Mouse (Mus musculus): ENCODE data around the gene Ttc39a. TPM values are rescaled to one million over a fixed set of nuclear protein-coding genes. Genes with fewer than 3 reads are reported as not detected.

The Ttc39a gene
- polyA plus RNA-seq, 1 experiment from 2014 or later: 10.8 TPM

GRCm38 (mm10) chr4:109456821-109457220, 50.4 kb downstream of the Ttc39a start:
- H3K36me3 ChIP-seq (ENCODE audit: control insufficient read depth, insufficient read depth, low read length): no peaks in the 10 kb centered on the region; the same call in 1 of the 2 replicates
- no peak overlapping the region for H3K27ac ChIP-seq (ENCODE audit: low read depth, low read length)
- no peaks in the 10 kb centered on the region for H3K9me3 ChIP-seq (replicated peaks; ENCODE audit: control insufficient read depth, low read length)
- peaks cover 9% of the 10 kb centered on the region; the same call in 1 of the 2 replicates for H3K4me1 ChIP-seq (ENCODE audit: control insufficient read depth, insufficient read depth, low read length)
- no peak overlapping the region for H3K4me3 ChIP-seq (ENCODE audit: low read depth, low read length)
- H3K4me2 ChIP-seq: no peak overlapping the region
- WGBS (ENCODE audit: insufficient replicate concordance): 90% methylated on average over 6 of the region's 6 CpGs
- no peaks in the 10 kb centered on the region for H3K27me3 ChIP-seq (ENCODE audit: control insufficient read depth, insufficient read depth, low read length)
- ATAC-seq (replicated peaks; ENCODE audit: insufficient number of reproducible peaks, low FRiP score, low TSS enrichment): no peak
- H3K9ac ChIP-seq (ENCODE audit: low read depth, low read length): no peak overlapping the region

GRCm38 (mm10) chr4:109460421-109461179, 54.2 kb downstream of the Ttc39a start:
- H3K4me2 ChIP-seq: peak overlapping the region; percentile 25; the same call in 1 of the 2 replicates
- H3K4me3 ChIP-seq (ENCODE audit: low read depth, low read length): no peak overlapping the region
- no peaks in the 10 kb centered on the region for H3K9me3 ChIP-seq (replicated peaks; ENCODE audit: control insufficient read depth, low read length)
- ATAC-seq (replicated peaks; ENCODE audit: insufficient number of reproducible peaks, low FRiP score, low TSS enrichment): peak; percentile 49; the same call in 1 of the 2 replicates
- H3K4me1 ChIP-seq (ENCODE audit: control insufficient read depth, insufficient read depth, low read length): peaks cover 9% of the 10 kb centered on the region; the same call in 1 of the 2 replicates
- H3K36me3 ChIP-seq (ENCODE audit: control insufficient read depth, insufficient read depth, low read length): no peaks in the 10 kb centered on the region; the same call in 1 of the 2 replicates
- H3K9ac ChIP-seq (ENCODE audit: low read depth, low read length): peak overlapping the region; percentile 39; the same call in 1 of the 2 replicates
- no peaks in the 10 kb centered on the region for H3K27me3 ChIP-seq (ENCODE audit: control insufficient read depth, insufficient read depth, low read length)
- H3K27ac ChIP-seq (ENCODE audit: low read depth, low read length): peak overlapping the region; percentile 73
- WGBS (ENCODE audit: insufficient replicate concordance): 56% methylated on average over 3 of the region's 3 CpGs

GRCm38 (mm10) chr4:109463892-109464291, 57.5 kb downstream of the Ttc39a start:
- peaks cover 9% of the 10 kb centered on the region; the same call in 1 of the 2 replicates for H3K4me1 ChIP-seq (ENCODE audit: control insufficient read depth, insufficient read depth, low read length)
- no peaks in the 10 kb centered on the region for H3K36me3 ChIP-seq (ENCODE audit: control insufficient read depth, insufficient read depth, low read length)
- no peak overlapping the region for H3K4me3 ChIP-seq (ENCODE audit: low read depth, low read length)
- no peak overlapping the region for H3K4me2 ChIP-seq
- no peak overlapping the region for H3K27ac ChIP-seq (ENCODE audit: low read depth, low read length)
- no peak for ATAC-seq (replicated peaks; ENCODE audit: insufficient number of reproducible peaks, low FRiP score, low TSS enrichment)
- no peaks in the 10 kb centered on the region for H3K27me3 ChIP-seq (ENCODE audit: control insufficient read depth, insufficient read depth, low read length)
- no peaks in the 10 kb centered on the region for H3K9me3 ChIP-seq (replicated peaks; ENCODE audit: control insufficient read depth, low read length)
- H3K9ac ChIP-seq (ENCODE audit: low read depth, low read length): no peak overlapping the region

GRCm38 (mm10) chr4:109467687-109468086, 61.3 kb downstream of the Ttc39a start:
- no peak for ATAC-seq (replicated peaks; ENCODE audit: insufficient number of reproducible peaks, low FRiP score, low TSS enrichment)
- Histone ChIP-seq H3K27ac (ENCODE audit: low read depth, low read length) (no peak overlapping the region), H3K9ac (ENCODE audit: low read depth, low read length) (no peak overlapping the region), H3K4me1 (ENCODE audit: control insufficient read depth, insufficient read depth, low read length) (no peaks in the 10 kb centered on the region), H3K36me3 (ENCODE audit: control insufficient read depth, insufficient read depth, low read length) (0 out of 2 replicates have a peak, but pooled peaks cover 4% of the 10 kb centered on the region), H3K4me2 (no peak overlapping the region), H3K27me3 (ENCODE audit: control insufficient read depth, insufficient read depth, low read length) (no peaks in the 10 kb centered on the region), H3K9me3 (replicated peaks; ENCODE audit: control insufficient read depth, low read length) (no peaks in the 10 kb centered on the region), H3K4me3 (ENCODE audit: low read depth, low read length) (no peak overlapping the region)

GRCm38 (mm10) chr4:109471606-109472005, 65.2 kb downstream of the Ttc39a start:
- Histone ChIP-seq H3K27ac (ENCODE audit: low read depth, low read length) (no peak overlapping the region), H3K27me3 (ENCODE audit: control insufficient read depth, insufficient read depth, low read length) (no peaks in the 10 kb centered on the region), H3K36me3 (ENCODE audit: control insufficient read depth, insufficient read depth, low read length) (0 out of 2 replicates have a peak, but pooled peaks cover 4% of the 10 kb centered on the region), H3K9ac (ENCODE audit: low read depth, low read length) (no peak overlapping the region), H3K9me3 (replicated peaks; ENCODE audit: control insufficient read depth, low read length) (no peaks in the 10 kb centered on the region), H3K4me3 (ENCODE audit: low read depth, low read length) (no peak overlapping the region), H3K4me2 (no peak overlapping the region), H3K4me1 (ENCODE audit: control insufficient read depth, insufficient read depth, low read length) (peaks cover 5% of the 10 kb centered on the region; the same call in 1 of the 2 replicates)
- ATAC-seq (replicated peaks; ENCODE audit: insufficient number of reproducible peaks, low FRiP score, low TSS enrichment): no peak

- 85% methylated on average over 3 of the region's 3 CpGs for WGBS (ENCODE audit: insufficient replicate concordance)
- no peak for ATAC-seq (replicated peaks; ENCODE audit: insufficient number of reproducible peaks, low FRiP score, low TSS enrichment)
- H3K9me3 ChIP-seq (replicated peaks; ENCODE audit: control insufficient read depth, low read length): no peaks in the 10 kb centered on the region
- H3K4me3 ChIP-seq (ENCODE audit: low read depth, low read length): no peak overlapping the region
- H3K27ac ChIP-seq (ENCODE audit: low read depth, low read length): no peak overlapping the region
- H3K27me3 ChIP-seq (ENCODE audit: control insufficient read depth, insufficient read depth, low read length): no peaks in the 10 kb centered on the region
- H3K4me1 ChIP-seq (ENCODE audit: control insufficient read depth, insufficient read depth, low read length): peaks cover 5% of the 10 kb centered on the region; the same call in 1 of the 2 replicates
- 0 out of 2 replicates have a peak, but pooled peaks cover 4% of the 10 kb centered on the region for H3K36me3 ChIP-seq (ENCODE audit: control insufficient read depth, insufficient read depth, low read length)
- H3K9ac ChIP-seq (ENCODE audit: low read depth, low read length): no peak overlapping the region
- H3K4me2 ChIP-seq: no peak overlapping the region
Observed at GRCm38 (mm10) chr4:109472566-109472965, 66.1 kb downstream of the Ttc39a start.

- 44% methylated on average over 2 of the region's 2 CpGs for WGBS (ENCODE audit: insufficient replicate concordance)
- H3K4me2 ChIP-seq: peak overlapping the region; percentile 69
- H3K9ac ChIP-seq (ENCODE audit: low read depth, low read length): 0 out of 2 replicates have a peak overlapping the region, but pooled peaks have one; percentile 10
Observed at GRCm38 (mm10) chr4:109475078-109475477, 68.7 kb downstream of the Ttc39a start.

GRCm38 (mm10) chr4:109475577-109476553, 69.4 kb downstream of the Ttc39a start:
- peak overlapping the region; percentile 86 for H3K4me3 ChIP-seq (ENCODE audit: low read depth, low read length)
- peak; percentile 81 for ATAC-seq (replicated peaks; ENCODE audit: insufficient number of reproducible peaks, low FRiP score, low TSS enrichment)
- H3K4me2 ChIP-seq: peak overlapping the region; percentile 69
- H3K9me3 ChIP-seq (replicated peaks; ENCODE audit: control insufficient read depth, low read length): no peaks in the 10 kb centered on the region
- H3K9ac ChIP-seq (ENCODE audit: low read depth, low read length): peak overlapping the region; percentile 98
- peak overlapping the region; percentile 94 for H3K27ac ChIP-seq (ENCODE audit: low read depth, low read length)
- 0 out of 2 replicates have a peak, but pooled peaks cover 4% of the 10 kb centered on the region for H3K36me3 ChIP-seq (ENCODE audit: control insufficient read depth, insufficient read depth, low read length)
- under 1% methylated on average over 52 of the region's 68 CpGs for WGBS (ENCODE audit: insufficient replicate concordance)
- no peaks in the 10 kb centered on the region for H3K27me3 ChIP-seq (ENCODE audit: control insufficient read depth, insufficient read depth, low read length)
- H3K4me1 ChIP-seq (ENCODE audit: control insufficient read depth, insufficient read depth, low read length): peaks cover 5% of the 10 kb centered on the region; the same call in 1 of the 2 replicates

More at GRCm38 (mm10) chr4:109475078-109475477, 68.7 kb downstream of the Ttc39a start:
- Histone ChIP-seq H3K36me3 (ENCODE audit: control insufficient read depth, insufficient read depth, low read length) (0 out of 2 replicates have a peak, but pooled peaks cover 4% of the 10 kb centered on the region), H3K4me3 (ENCODE audit: low read depth, low read length) (peak overlapping the region; percentile 86), H3K4me1 (ENCODE audit: control insufficient read depth, insufficient read depth, low read length) (peaks cover 5% of the 10 kb centered on the region; the same call in 1 of the 2 replicates), H3K9me3 (replicated peaks; ENCODE audit: control insufficient read depth, low read length) (no peaks in the 10 kb centered on the region), H3K27me3 (ENCODE audit: control insufficient read depth, insufficient read depth, low read length) (no peaks in the 10 kb centered on the region), H3K27ac (ENCODE audit: low read depth, low read length) (no peak overlapping the region)
- ATAC-seq (replicated peaks; ENCODE audit: insufficient number of reproducible peaks, low FRiP score, low TSS enrichment): no peak
